Mouse (Mus musculus) embryonic facial prominence, embryonic 11.5 days (tissue): ENCODE data around the gene Pxn. TPM values are rescaled to one million over a fixed set of nuclear protein-coding genes. Genes with fewer than 3 reads are reported as not detected.

ENCODE experiments used
- ATAC-seq: fragments of 200-750 bp; cut with Nextera tagmentation; replicated peaks from 2 replicates; pipeline ENCODE4 v1.8.0; 2017; ENCODE audit warnings: low read depth; ENCODE audit not compliant: insufficient number of reproducible peaks, low FRiP score, low TSS enrichment
- DNase-seq: peaks from one replicate; pipeline ENCODE4 v3.0.0-alpha.2; 2015; ENCODE audit warnings: low spot score
- H3K27ac ChIP-seq: fragments of 300-500 bp; sonication (generic); replicated peaks from 2 replicates; pipeline ENCODE4 v1.5.1; 2014; ENCODE audit warnings: mild to moderate bottlenecking, low read depth, low read length, control low read depth
- H3K27me3 ChIP-seq: fragments of 300-500 bp; sonication (generic); 2 replicates; pipeline ENCODE4 v1.6.1; 2014; ENCODE audit warnings: mild to moderate bottlenecking, low read length, moderate library complexity, mixed read lengths; ENCODE audit not compliant: control insufficient read depth, insufficient read depth
- H3K36me3 ChIP-seq: fragments of 300-500 bp; sonication (generic); replicated peaks from 2 replicates; pipeline ENCODE4 v1.6.1; 2014; ENCODE audit warnings: low read depth, mild to moderate bottlenecking, low read length, moderate library complexity, mixed read lengths; ENCODE audit not compliant: control insufficient read depth, insufficient read depth
- H3K4me1 ChIP-seq: fragments of 300-500 bp; sonication (generic); 2 replicates; pipeline ENCODE4 v1.6.1; 2014; ENCODE audit warnings: low read length, mixed read lengths; ENCODE audit not compliant: control insufficient read depth, insufficient read depth
- H3K4me2 ChIP-seq: fragments of 300-500 bp; sonication (generic); 2 replicates; pipeline ENCODE4 v1.6.1; 2014; ENCODE audit warnings: low read depth, mild to moderate bottlenecking, control low read depth, low read length, moderate library complexity
- H3K4me3 ChIP-seq: fragments of 300-500 bp; sonication (generic); 2 replicates; pipeline ENCODE4 v1.5.1; 2014; ENCODE audit warnings: low read depth, low read length, control low read depth
- H3K9ac ChIP-seq: fragments of 300-500 bp; sonication (generic); replicated peaks from 2 replicates; pipeline ENCODE4 v1.6.1; 2014; ENCODE audit warnings: mild to moderate bottlenecking, control low read depth, low read length
- H3K9me3 ChIP-seq: fragments of 300-500 bp; sonication (generic); replicated peaks from 2 replicates; pipeline ENCODE4 v1.6.1; 2016; ENCODE audit warnings: mild to moderate bottlenecking, low read length, inconsistent platforms, mixed read lengths; ENCODE audit not compliant: control insufficient read depth
- WGBS: fragments of 180-500 bp; shearing (Covaris S2); extraction: QIAGEN DNeasy Blood & Tissue Kit; methylation state at CpG from one replicate; pipeline ENCODE4 v1.1.7; 2014; 5-methylcytosine and 5-hydroxymethylcytosine counted together
- polyA plus RNA-seq: library from polyadenylated mRNA; unstranded; fragments of >200 nt; fragmentation: Nextera tagmentation; extraction: Ambion mirVana; gene quantifications from 2 replicates; pipeline ENCODE4 v1.2.1, GENCODE M21; 2014

Gene Pxn
- polyA plus RNA-seq, 1 experiment from 2014 or later = 12.9 TPM

DNA sequence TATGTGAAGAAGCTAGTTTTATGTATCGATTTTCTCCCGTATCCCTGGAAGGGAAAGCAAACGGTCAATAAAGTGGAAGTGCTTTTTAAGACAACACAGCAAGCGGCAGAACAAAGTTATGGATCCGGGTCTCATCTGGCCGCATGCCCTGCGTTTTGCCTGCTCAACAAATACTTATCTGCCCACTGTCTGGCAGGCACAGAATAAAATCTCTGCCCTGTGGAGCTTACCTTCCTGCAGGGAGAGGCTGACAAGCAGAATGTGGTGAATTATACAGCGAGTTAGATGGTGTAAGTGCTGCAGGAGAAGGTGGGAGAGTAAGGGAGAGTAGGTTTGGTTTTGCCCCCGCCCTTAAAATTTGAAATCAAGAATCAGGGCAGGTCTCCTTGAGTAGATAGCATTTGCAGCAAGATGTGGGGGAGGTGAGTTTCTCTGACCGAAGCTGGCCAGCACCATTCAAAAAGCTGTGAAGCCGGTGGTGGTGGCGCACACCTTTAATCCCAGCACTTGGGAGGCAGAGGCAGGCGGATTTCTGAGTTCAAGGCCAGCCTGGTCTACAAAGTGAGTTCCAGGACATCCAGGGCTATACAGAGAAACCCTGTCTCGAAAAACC, 51.8 kb downstream of the Pxn start:
- Histone ChIP-seq H3K27ac (no peak overlapping the region), H3K9me3 (no peaks in the 10 kb centered on the region), H3K27me3 (no peaks in the 10 kb centered on the region), H3K4me1 (no peaks in the 10 kb centered on the region; the same call in 1 of the 2 replicates), H3K4me3 (no peak overlapping the region), H3K4me2 (no peak overlapping the region), H3K9ac (no peak overlapping the region), H3K36me3 (peaks cover 7% of the 10 kb centered on the region)
- 92% methylated on average over 14 of the region's 14 CpGs for WGBS
- ATAC-seq (no peak), DNase-seq (no peak)

DNA sequence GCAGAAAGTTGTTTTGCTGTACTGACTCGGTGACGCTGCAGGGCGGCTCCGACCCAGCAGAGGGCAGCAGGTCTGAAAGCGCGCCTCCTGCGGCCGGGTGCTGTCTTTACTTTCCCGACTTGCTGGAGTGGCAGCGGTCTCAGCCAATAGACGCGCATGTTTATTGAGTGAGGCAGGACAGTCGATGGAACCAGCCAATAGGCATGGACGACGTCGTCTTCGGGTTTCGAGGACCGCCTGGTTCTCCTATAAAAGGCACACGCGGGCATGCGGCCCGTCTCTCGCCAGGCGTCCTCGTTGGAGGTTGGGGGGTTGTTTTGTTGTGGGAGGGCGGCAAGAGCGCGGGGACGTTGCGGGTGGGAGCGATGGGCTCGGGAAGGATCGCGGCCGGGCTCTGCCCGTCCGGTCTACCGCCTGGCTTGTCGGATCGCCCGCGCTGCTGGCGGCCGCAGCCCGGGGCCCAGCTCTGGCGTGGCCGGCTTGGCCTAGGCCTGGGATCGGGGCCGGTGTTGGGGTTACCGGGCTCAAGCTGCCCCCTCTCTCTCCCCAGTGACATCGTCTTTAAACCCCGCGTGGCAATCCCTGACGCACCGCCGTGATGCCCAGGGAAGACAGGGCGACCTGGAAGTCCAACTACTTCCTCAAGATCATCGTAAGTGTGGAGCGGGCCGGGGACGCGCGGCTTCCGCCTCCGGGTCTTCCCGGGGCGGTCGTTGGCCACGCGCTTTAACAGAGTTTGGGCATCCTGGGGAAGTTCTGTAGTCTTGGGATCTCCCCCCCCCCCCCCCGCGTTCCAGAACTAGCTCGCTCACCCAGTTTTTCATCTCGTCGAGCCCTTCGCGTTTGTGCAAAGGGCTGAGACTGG, 53.0 kb downstream of the Pxn start, which contains the start of gene Rplp0:
TSS of gene Rplp0 (plus strand) at position 231 of the 865 bp plus-strand sequence.
- peak within 1 kb of the TSS; percentile 90 for H3K4me3 ChIP-seq
- DNase-seq (peak; percentile 99), ATAC-seq (peak; percentile 98)
- no peaks in the 10 kb centered on the region for H3K9me3 ChIP-seq
- peaks cover 10% of the 10 kb centered on the region for H3K36me3 ChIP-seq
- no peaks in the 10 kb centered on the region for H3K27me3 ChIP-seq
- peak within 1 kb of the TSS; percentile 69 for H3K4me2 ChIP-seq
- H3K27ac ChIP-seq = peak within 1 kb of the TSS; percentile 78; the same call in 1 of the 2 replicates
- no peaks in the 10 kb centered on the region; the same call in 1 of the 2 replicates for H3K4me1 ChIP-seq
- WGBS = under 1% methylated on average over 71 of the region's 78 CpGs
- H3K9ac ChIP-seq = peak within 1 kb of the TSS; percentile 98

DNA sequence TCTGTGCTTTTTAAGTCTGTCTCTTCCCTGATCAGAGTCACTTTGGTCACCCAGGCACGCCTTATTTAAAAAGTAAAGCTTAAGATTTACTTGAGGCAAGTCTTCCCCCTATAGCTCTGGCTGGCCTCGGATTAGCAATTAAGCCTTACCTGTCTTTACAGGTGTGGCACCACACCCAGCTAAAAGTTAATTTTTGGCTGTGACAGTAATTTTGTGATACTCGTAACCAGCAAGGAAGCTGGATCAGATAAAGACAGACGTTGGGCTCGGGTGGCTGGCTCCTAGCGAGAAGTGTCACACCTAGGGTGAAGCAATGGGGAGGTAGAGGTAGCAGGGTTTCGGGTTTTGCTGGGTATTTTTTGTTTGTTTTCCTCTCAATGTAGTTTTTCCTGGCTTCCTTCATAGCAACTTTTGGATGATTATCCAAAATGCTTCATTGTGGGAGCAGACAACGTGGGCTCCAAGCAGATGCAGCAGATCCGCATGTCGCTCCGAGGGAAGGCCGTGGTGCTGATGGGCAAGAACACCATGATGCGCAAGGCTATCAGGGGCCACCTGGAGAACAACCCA, 53.9 kb downstream of the Pxn start:
- peak overlapping the region; percentile 69 for H3K4me2 ChIP-seq
- peak overlapping the region; percentile 98 for H3K9ac ChIP-seq
- H3K9me3 ChIP-seq = no peaks in the 10 kb centered on the region
- H3K4me1 ChIP-seq = no peaks in the 10 kb centered on the region; the same call in 1 of the 2 replicates
- peak overlapping the region; percentile 90 for H3K4me3 ChIP-seq
- H3K27ac ChIP-seq = no peak overlapping the region
- 38% methylated on average over 13 of the region's 13 CpGs for WGBS
- H3K27me3 ChIP-seq = no peaks in the 10 kb centered on the region
- peaks cover 10% of the 10 kb centered on the region for H3K36me3 ChIP-seq
- ATAC-seq (no peak), DNase-seq (no peak)

GRCm38 (mm10) chr5:115563771-115564585, 57.5 kb downstream of the Pxn start:
- no peak overlapping the region for H3K9ac ChIP-seq
- no peaks in the 10 kb centered on the region for H3K9me3 ChIP-seq
- 43% methylated on average over 5 of the region's 5 CpGs for WGBS
- no peaks in the 10 kb centered on the region for H3K27me3 ChIP-seq
- no peak overlapping the region for H3K4me2 ChIP-seq
- peaks cover 10% of the 10 kb centered on the region for H3K36me3 ChIP-seq
- ATAC-seq (no peak), DNase-seq (no peak)
- H3K4me1 ChIP-seq = no peaks in the 10 kb centered on the region; the same call in 1 of the 2 replicates
- no peak overlapping the region for H3K4me3 ChIP-seq
- no peak overlapping the region for H3K27ac ChIP-seq

- Histone ChIP-seq H3K27ac (peak within 1 kb of the TSS; percentile 62; the same call in 1 of the 2 replicates), H3K9me3 (no peaks in the 10 kb centered on the region), H3K36me3 (peaks cover 10% of the 10 kb centered on the region), H3K4me2 (peak within 1 kb of the TSS; percentile 80), H3K9ac (peak within 1 kb of the TSS; percentile 94), H3K4me1 (no peaks in the 10 kb centered on the region; the same call in 1 of the 2 replicates), H3K27me3 (no peaks in the 10 kb centered on the region), H3K4me3 (peak within 1 kb of the TSS; percentile 95)
- DNase-seq = peak; percentile 84
- ATAC-seq = peak; percentile 86
- 2% methylated on average over 54 of the region's 55 CpGs for WGBS
These were observed 58.4 kb downstream of the Pxn start, which contains the start of gene Gcn1l1 for GRCm38 (mm10) chr5:115564737-115565393. Gene Gcn1l1 (plus strand): TSS chr5:115565254.

- Histone ChIP-seq H3K4me1 (no peaks in the 10 kb centered on the region; the same call in 1 of the 2 replicates), H3K36me3 (peaks cover 10% of the 10 kb centered on the region), H3K9me3 (no peaks in the 10 kb centered on the region), H3K4me2 (peak overlapping the region; percentile 80), H3K27ac (peak overlapping the region; percentile 62; the same call in 1 of the 2 replicates), H3K27me3 (no peaks in the 10 kb centered on the region), H3K4me3 (peak overlapping the region; percentile 95), H3K9ac (peak overlapping the region; percentile 94)
- WGBS = 0% methylated on average over 38 of the region's 46 CpGs
- no peak; the same call in 1 of the 2 replicates for ATAC-seq
- no peak for DNase-seq
These were observed 58.9 kb downstream of the Pxn start for GRCm38 (mm10) chr5:115565403-115565802.

DNA sequence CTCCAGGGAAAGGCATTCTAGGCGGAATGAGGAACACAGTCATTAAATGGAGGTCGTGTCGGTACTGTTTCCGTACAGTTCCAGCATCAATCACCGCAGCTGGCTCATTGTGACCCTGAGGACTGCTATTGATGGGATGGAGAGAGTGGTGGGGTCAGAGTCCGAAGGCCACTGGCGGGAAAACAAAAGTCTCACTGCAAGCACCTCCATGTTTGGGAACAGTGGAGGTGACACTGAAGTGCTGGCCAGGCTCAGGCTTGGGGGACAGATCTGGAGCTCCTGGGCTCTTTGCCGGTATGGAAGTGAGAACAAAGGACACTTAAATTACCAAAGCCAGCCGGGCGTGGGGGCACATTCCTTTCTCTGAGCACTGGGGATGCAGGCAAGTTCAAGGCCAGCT, 62.2 kb downstream of the Pxn start:
- H3K4me1 ChIP-seq = no peaks in the 10 kb centered on the region
- DNase-seq (no peak), ATAC-seq (no peak)
- H3K4me3 ChIP-seq = no peak overlapping the region
- H3K4me2 ChIP-seq = no peak overlapping the region
- H3K27ac ChIP-seq = no peak overlapping the region
- peaks cover 2% of the 10 kb centered on the region; the same call in 1 of the 2 replicates for H3K36me3 ChIP-seq
- no peaks in the 10 kb centered on the region for H3K9me3 ChIP-seq
- no peak overlapping the region for H3K9ac ChIP-seq
- no peaks in the 10 kb centered on the region for H3K27me3 ChIP-seq
- 44% methylated on average over 10 of the region's 10 CpGs for WGBS
